Mouse (Mus musculus): Measurements from ENCODE around the gene Midn.

DNA sequence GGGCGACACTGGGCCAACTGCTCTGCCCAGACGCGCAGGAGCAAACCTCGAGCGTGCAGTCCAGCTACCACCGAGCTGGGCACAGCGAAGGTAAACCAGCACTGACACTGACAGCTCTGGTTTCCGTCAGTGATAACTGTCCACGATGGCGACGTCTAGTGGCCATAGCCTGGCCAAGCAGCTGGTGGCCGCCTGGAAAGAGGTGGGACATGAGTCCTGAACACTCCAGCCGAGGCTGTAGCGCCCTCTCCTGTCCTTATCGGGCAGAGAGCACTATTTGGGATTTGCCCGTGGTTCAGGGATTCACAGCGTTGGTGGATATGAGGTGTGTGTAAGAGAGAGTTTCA lies 16.9 kb downstream of the Midn start:
- TF ChIP-seq EP300 (IDR thresholded peaks at IDR 0.05; ENCODE audit: insufficient read depth, low read depth, low read length) (peak; percentile 100), CTCF (IDR thresholded peaks at IDR 0.05) (0 out of 2 replicates have a peak, but pooled peaks have one; percentile 100)

Measured in heart, adult 2 months (tissue).